Comparison of ENCODE assay signal across 13 mouse cellular contexts in the genomic region with DNA sequence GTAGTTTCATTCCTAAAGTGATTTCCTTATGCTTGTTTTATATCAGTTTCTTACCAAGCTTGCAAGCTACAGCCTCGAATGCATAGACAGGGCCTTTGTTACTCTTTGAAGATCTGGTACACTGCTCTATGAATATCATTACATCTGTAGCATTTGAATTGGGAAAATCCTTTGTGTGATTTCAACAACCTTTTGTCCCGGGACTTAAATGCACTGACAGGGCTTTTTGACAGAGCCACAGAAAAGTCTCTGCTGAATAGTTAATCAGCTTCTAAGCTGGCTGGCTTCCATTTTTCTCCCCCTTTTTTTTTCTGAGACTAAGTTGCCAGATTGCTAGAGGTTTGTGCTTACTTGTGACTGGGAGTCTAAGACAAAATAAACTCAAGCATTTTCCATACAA.
DNase-seq lines count a peak whose midpoint lies in the region; ATAC-seq and TF ChIP-seq lines count a peak whose summit lies in the region.
"Had no signal": no experiment of that assay in that cellular context is flagged by ENCODE, and none has a peak within 500 bp of the region (broad histone marks: within the 10 kb centered on the region; RNA-seq: fewer than 3 reads in every experiment).

No protein-coding gene starts in this region.

- peak overlapping the region; percentile 84 for H3K27ac ChIP-seq in forebrain, embryonic 15.5 days (replicated peaks)
- peak overlapping the region; percentile 64 for H3K27ac ChIP-seq in midbrain, embryonic 11.5 days (ENCODE audit: low read depth, low read length)
- H3K27ac ChIP-seq: heart, embryonic 13.5 days; intestine, embryonic 15.5 days had no signal

- H3K9ac ChIP-seq in forebrain, embryonic 15.5 days (replicated peaks), result no peak overlapping the region
- H3K9ac ChIP-seq in midbrain, embryonic 11.5 days (ENCODE audit: low read length), result no peak overlapping the region
- H3K9ac ChIP-seq: heart, embryonic 13.5 days; intestine, embryonic 15.5 days had no signal

- H3K4me3 ChIP-seq in forebrain, embryonic 15.5 days, result no peak overlapping the region
- H3K4me3 ChIP-seq in midbrain, embryonic 11.5 days (ENCODE audit: low read depth, low read length), result no peak overlapping the region
- H3K4me3 ChIP-seq: heart, embryonic 13.5 days; intestine, embryonic 15.5 days had no signal

- no peak for DNase-seq in frontal cortex, postnatal 14 days (ENCODE audit: low spot score in 2 of 2)
- DNase-seq in brain, embryonic 14.5 days (ENCODE audit: low read depth), result peak; percentile 97
- peak; percentile 89 for DNase-seq in midbrain, embryonic 11.5 days (ENCODE audit: low spot score, missing footprints)
- DNase-seq in urinary bladder, postnatal 36 days (ENCODE audit: low spot score in 2 of 2), result no peak
- no peak for DNase-seq in MN1 (ENCODE audit: low spot score)
- DNase-seq in adrenal gland, adult 2 months, result no peak
- DNase-seq: adrenal gland, postnatal 14 days; lung, postnatal 4 days had no signal

- peak; percentile 50 for ATAC-seq in frontal cortex, adult (ENCODE audit: low TSS enrichment)
- ATAC-seq in forebrain, embryonic 15.5 days (replicated peaks), result peak; percentile 93
- peak; percentile 92 for ATAC-seq in midbrain, embryonic 11.5 days (ENCODE audit: low FRiP score)
- ATAC-seq: intestine, embryonic 15.5 days; Patski had no signal

- H3K36me3 ChIP-seq in forebrain, embryonic 15.5 days, result no peaks in the 10 kb centered on the region
- no peaks in the 10 kb centered on the region for H3K36me3 ChIP-seq in midbrain, embryonic 11.5 days (ENCODE audit: control insufficient read depth, insufficient read depth, low read length)
- H3K36me3 ChIP-seq: heart, embryonic 13.5 days; intestine, embryonic 15.5 days had no signal

- peaks cover 16% of the 10 kb centered on the region; the same call in 1 of the 2 replicates for H3K4me1 ChIP-seq in forebrain, embryonic 15.5 days
- H3K4me1 ChIP-seq in midbrain, embryonic 11.5 days (ENCODE audit: control insufficient read depth, insufficient read depth, low read length), result peaks cover 7% of the 10 kb centered on the region
- H3K4me1 ChIP-seq: heart, embryonic 13.5 days; intestine, embryonic 15.5 days had no signal

- H3K27me3 ChIP-seq in forebrain, embryonic 15.5 days, result no peaks in the 10 kb centered on the region
- H3K27me3 ChIP-seq in midbrain, embryonic 11.5 days (ENCODE audit: control insufficient read depth, insufficient read depth, low read length), result no peaks in the 10 kb centered on the region
- H3K27me3 ChIP-seq: heart, embryonic 13.5 days; intestine, embryonic 15.5 days had no signal

- no peak overlapping the region for H3K4me2 ChIP-seq in forebrain, embryonic 15.5 days (replicated peaks)
- no peak overlapping the region for H3K4me2 ChIP-seq in midbrain, embryonic 11.5 days
- H3K4me2 ChIP-seq: heart, embryonic 13.5 days; intestine, embryonic 15.5 days had no signal

- TF ChIP-seq POLR2A in brain, embryonic 14.5 days (IDR thresholded peaks at IDR 0.05; ENCODE audit: borderline replicate concordance, extremely low read depth, insufficient read depth, insufficient read length, poor library complexity, severe bottlenecking), result no peak

- no peak for TF ChIP-seq CTCF in brain, embryonic 14.5 days (IDR thresholded peaks at IDR 0.05; ENCODE audit: borderline replicate concordance, extremely low read depth, insufficient read depth, insufficient read length)

- 3% methylated on average over 2 of the region's 2 CpGs for WGBS in forebrain, embryonic 15.5 days
- 14% methylated on average over 2 of the region's 2 CpGs for WGBS in midbrain, embryonic 11.5 days

- no peaks in the 10 kb centered on the region for H3K9me3 ChIP-seq in forebrain, embryonic 15.5 days
- no peaks in the 10 kb centered on the region for H3K9me3 ChIP-seq in midbrain, embryonic 11.5 days (ENCODE audit: control insufficient read depth, low read length)
- H3K9me3 ChIP-seq: heart, embryonic 13.5 days; intestine, embryonic 15.5 days had no signal

Comparison
In these comparisons a context has a peak if more than half of its experiments do, and no peak if none do; other contexts are left out.
1. DNase-seq: peak in brain, embryonic 14.5 days (single experiment) and midbrain, embryonic 11.5 days (single experiment); none in frontal cortex, postnatal 14 days (0 of 2), urinary bladder, postnatal 36 days (0 of 2), MN1 (single experiment) and adrenal gland, adult 2 months (single experiment).
2. Peak in every context shown above with its lines, with median percentiles within 50 percentile points of each other: ATAC-seq.